29 mouse cellular contexts compared by ENCODE assay signal in genomic region chr13:103338616-103339015, GRCm38 (mm10). TPM values are rescaled to one million over a fixed set of nuclear protein-coding genes. Genes with fewer than 3 reads are reported as not detected.
DNase-seq lines count a peak whose midpoint lies in the region; ATAC-seq lines count a peak whose summit lies in the region.
"Had no signal": no experiment of that assay in that cellular context is flagged by ENCODE, and none has a peak within 500 bp of the region (broad histone marks: within the 10 kb centered on the region; RNA-seq: fewer than 3 reads in every experiment).

No protein-coding gene starts in this region.

- H3K27ac ChIP-seq in midbrain, embryonic 11.5 days (ENCODE audit: low read depth, low read length): no peak overlapping the region
- no peak overlapping the region for H3K27ac ChIP-seq in midbrain, embryonic 15.5 days
- no peak overlapping the region for H3K27ac ChIP-seq in hindbrain, embryonic 12.5 days
- H3K27ac ChIP-seq: forebrain, embryonic 10.5 days; heart, embryonic 15.5 days; hindbrain, embryonic 15.5 days; kidney, postnatal 0 days; layer of hippocampus, adult 2 months; neural tube, embryonic 15.5 days had no signal

- intact Hi-C loops in heart, postnatal 10 days (cut with DNase I): no loop called here

- peaks cover 18% of the 10 kb centered on the region for H3K27me3 ChIP-seq in midbrain, embryonic 11.5 days (ENCODE audit: control insufficient read depth, insufficient read depth, low read length)
- H3K27me3 ChIP-seq in midbrain, embryonic 15.5 days (replicated peaks): peaks cover 12% of the 10 kb centered on the region
- H3K27me3 ChIP-seq in hindbrain, embryonic 12.5 days: peaks cover 18% of the 10 kb centered on the region

- H3K9ac ChIP-seq in midbrain, embryonic 11.5 days (ENCODE audit: low read length): no peak overlapping the region
- H3K9ac ChIP-seq in midbrain, embryonic 15.5 days: no peak overlapping the region
- H3K9ac ChIP-seq in hindbrain, embryonic 12.5 days: no peak overlapping the region
- H3K9ac ChIP-seq: forebrain, postnatal 0 days; heart, embryonic 15.5 days; hindbrain, embryonic 15.5 days; liver, postnatal 0 days; neural tube, embryonic 15.5 days had no signal

- H3K4me1 ChIP-seq in midbrain, embryonic 11.5 days (ENCODE audit: control insufficient read depth, insufficient read depth, low read length): peaks cover 10% of the 10 kb centered on the region
- H3K4me1 ChIP-seq in midbrain, embryonic 15.5 days: peaks cover 13% of the 10 kb centered on the region
- H3K4me1 ChIP-seq in hindbrain, embryonic 12.5 days: peaks cover 16% of the 10 kb centered on the region

- no peak for ATAC-seq in midbrain, embryonic 11.5 days (ENCODE audit: low FRiP score)
- ATAC-seq in midbrain, embryonic 15.5 days (replicated peaks): no peak
- no peak for ATAC-seq in hindbrain, embryonic 12.5 days (ENCODE audit: low FRiP score)
- ATAC-seq: activated CD4-positive, CD25-positive, alpha-beta regulatory T cell, adult 4 months; CD4-positive, CD25-positive, alpha-beta regulatory T cell, adult 4 months; forebrain, postnatal 0 days; intestine, postnatal 0 days; liver, postnatal 0 days had no signal

- DNase-seq in adrenal gland, postnatal 10 days: peak; percentile 33
- no peak for DNase-seq in adrenal gland, postnatal 25 days
- peak; percentile 47 for DNase-seq in midbrain, embryonic 11.5 days (ENCODE audit: low spot score, missing footprints)
- DNase-seq in heart, postnatal 10 days: peak; percentile 75 to 81
- no peak for DNase-seq in kidney, postnatal 36 days
- no peak for DNase-seq in Muller cell, postnatal 12 days (ENCODE audit: inconsistent ontology term)
- DNase-seq: adrenal gland, postnatal 36 days; cerebellum, adult 18-20 months; cerebellum, postnatal 25 days; embryo, embryonic 11 days; forebrain, postnatal 0 days; layer of hippocampus, postnatal 36 days; liver, postnatal 0 days; lung, postnatal 10 days; midbrain, embryonic 14.5 days; right cerebral cortex, postnatal 14 days; thymus, adult 2 months had no signal

- H3K4me2 ChIP-seq in midbrain, embryonic 11.5 days: no peak overlapping the region
- H3K4me2 ChIP-seq in midbrain, embryonic 15.5 days: no peak overlapping the region
- no peak overlapping the region for H3K4me2 ChIP-seq in hindbrain, embryonic 12.5 days (replicated peaks)
- H3K4me2 ChIP-seq: heart, embryonic 15.5 days; hindbrain, embryonic 15.5 days; neural tube, embryonic 15.5 days had no signal

- 77% methylated on average over 2 of the region's 2 CpGs for WGBS in midbrain, embryonic 11.5 days
- 85% methylated on average over 2 of the region's 2 CpGs for WGBS in midbrain, embryonic 15.5 days
- WGBS in hindbrain, embryonic 12.5 days: 88% methylated on average over 2 of the region's 2 CpGs

- no peak overlapping the region for H3K4me3 ChIP-seq in midbrain, embryonic 11.5 days (ENCODE audit: low read depth, low read length)
- no peak overlapping the region for H3K4me3 ChIP-seq in midbrain, embryonic 15.5 days
- H3K4me3 ChIP-seq in hindbrain, embryonic 12.5 days: no peak overlapping the region
- H3K4me3 ChIP-seq: forebrain, embryonic 10.5 days; heart, embryonic 15.5 days; hindbrain, embryonic 15.5 days; layer of hippocampus, adult 2 months; myocyte; neural tube, embryonic 15.5 days had no signal

- no peaks in the 10 kb centered on the region for H3K36me3 ChIP-seq in midbrain, embryonic 11.5 days (ENCODE audit: control insufficient read depth, insufficient read depth, low read length)
- H3K36me3 ChIP-seq in midbrain, embryonic 15.5 days (replicated peaks): no peaks in the 10 kb centered on the region
- H3K36me3 ChIP-seq in hindbrain, embryonic 12.5 days: no peaks in the 10 kb centered on the region
- H3K36me3 ChIP-seq: forebrain, embryonic 10.5 days; heart, embryonic 15.5 days; hindbrain, embryonic 15.5 days; neural tube, embryonic 15.5 days had no signal

- H3K9me3 ChIP-seq in midbrain, embryonic 11.5 days (ENCODE audit: control insufficient read depth, low read length): no peaks in the 10 kb centered on the region
- H3K9me3 ChIP-seq in midbrain, embryonic 15.5 days: no peaks in the 10 kb centered on the region
- no peaks in the 10 kb centered on the region for H3K9me3 ChIP-seq in hindbrain, embryonic 12.5 days (replicated peaks)
- H3K9me3 ChIP-seq: heart, embryonic 15.5 days; hindbrain, embryonic 15.5 days; neural tube, embryonic 15.5 days had no signal

RNA-seq across cellular contexts. Expression of gene Mast4, which starts 4.3 kb away (rescaled TPM):
- total RNA-seq in adrenal gland, postnatal 10 days (2021): 10 to 100 TPM; 38.8 to 58.3 TPM
- total RNA-seq in adrenal gland, postnatal 25 days (2021): 72.6 and 83.7 TPM in 2 replicates
- polyA plus RNA-seq in midbrain, embryonic 11.5 days (2014; fragmentation: Nextera tagmentation; extraction: Ambion mirVana): 18.8 and 20.4 TPM in 2 replicates
- 36.7 and 41.1 TPM in 2 replicates for polyA plus RNA-seq in midbrain, embryonic 15.5 days (2015; fragmentation: Nextera tagmentation; extraction: Ambion mirVana)
- total RNA-seq in heart, postnatal 10 days (2021): 10 to 100 TPM; 62.8 to 65.1 TPM
- polyA plus RNA-seq in hindbrain, embryonic 12.5 days (2016; fragmentation: Nextera tagmentation; extraction: Ambion mirVana): 36.2 and 38.2 TPM in 2 replicates

Comparison
In these comparisons a context has a peak if more than half of its experiments do, and no peak if none do; other contexts are left out.
1. DNase-seq: peak in adrenal gland, postnatal 10 days (single experiment), midbrain, embryonic 11.5 days (single experiment) and heart, postnatal 10 days (2 of 2); none in adrenal gland, postnatal 25 days (single experiment), kidney, postnatal 36 days (0 of 2) and Muller cell, postnatal 12 days (single experiment).